In the genomic region with DNA sequence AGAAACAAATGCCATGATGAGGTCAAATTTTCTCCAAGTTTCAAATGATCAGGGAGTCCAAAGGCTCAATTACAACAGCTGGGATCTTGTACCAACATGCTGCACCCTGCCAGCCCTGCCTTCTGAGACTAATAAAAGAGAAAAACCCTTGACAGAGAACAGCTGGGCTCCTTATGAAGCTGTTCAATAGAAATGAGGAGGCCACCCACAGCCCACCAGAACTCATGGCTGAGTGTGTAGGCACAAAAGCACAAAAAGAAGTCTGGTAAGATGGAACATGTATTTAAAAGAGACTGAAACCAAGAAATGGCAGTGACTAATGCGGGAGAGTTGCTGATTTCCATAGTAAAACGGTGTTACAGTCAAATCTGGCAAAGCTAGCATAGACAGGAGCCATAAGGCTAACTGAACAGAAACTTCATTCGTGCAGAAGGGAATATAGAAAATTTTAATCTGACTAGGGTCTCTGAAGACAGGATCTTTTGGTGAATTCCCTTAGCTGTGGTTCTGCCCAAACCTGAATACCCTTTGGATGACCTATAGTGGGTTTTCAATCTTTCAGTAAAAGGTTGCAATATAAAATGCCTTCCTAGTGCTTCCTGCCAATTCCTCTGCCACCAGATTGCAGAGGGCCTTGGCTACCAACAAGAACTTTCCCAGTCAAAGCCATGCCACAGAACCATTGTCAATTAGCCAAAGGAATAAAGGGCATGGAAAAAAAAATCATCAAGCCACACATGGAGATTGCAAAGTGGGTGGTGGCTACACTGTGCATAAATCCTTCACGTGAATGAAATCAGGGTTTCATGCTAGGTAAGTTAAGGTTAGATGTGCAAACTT, we compare ENCODE assay signal across 8 mouse cellular contexts.
DNase-seq lines count a peak whose midpoint lies in the region; ATAC-seq and TF ChIP-seq lines count a peak whose summit lies in the region.

No protein-coding gene starts in this region.

- no peaks in the 10 kb centered on the region for H3K36me3 ChIP-seq in embryonic facial prominence, embryonic 13.5 days
- H3K36me3 ChIP-seq in lung, postnatal 0 days (ENCODE audit: insufficient read depth, low read length): no peaks in the 10 kb centered on the region

- no peak overlapping the region for H3K9ac ChIP-seq in embryonic facial prominence, embryonic 13.5 days
- no peak overlapping the region for H3K9ac ChIP-seq in lung, postnatal 0 days (replicated peaks; ENCODE audit: low read depth)

- TF ChIP-seq EP300 in lung, postnatal 0 days (IDR thresholded peaks at IDR 0.05): peak; percentile 37; the same call in 1 of the 2 replicates

- peak overlapping the region; percentile 19 for H3K4me2 ChIP-seq in embryonic facial prominence, embryonic 13.5 days
- peak overlapping the region; percentile 17; the same call in 1 of the 2 replicates for H3K4me2 ChIP-seq in lung, postnatal 0 days (replicated peaks; ENCODE audit: low read depth, low read length)

- peak; percentile 29 for DNase-seq in layer of hippocampus, adult 11-12 months (ENCODE audit: low spot score)
- no peak for DNase-seq in layer of hippocampus, postnatal 25 days (ENCODE audit: extremely low spot score in 1 of 2, low spot score in 1 of 2)
- DNase-seq in heart, postnatal 10 days: peak; percentile 22 to 47
- peak; percentile 51 to 56 for DNase-seq in kidney, postnatal 36 days
- peak; percentile 62 for DNase-seq in lung, postnatal 0 days (ENCODE audit: low spot score)
- peak; percentile 24 for DNase-seq in urinary bladder, adult 2 months (ENCODE audit: low spot score)
- DNase-seq in thymus, postnatal 10 days (ENCODE audit: low spot score in 2 of 2): no peak

- H3K4me1 ChIP-seq in embryonic facial prominence, embryonic 13.5 days: peaks cover 45% of the 10 kb centered on the region
- no peaks in the 10 kb centered on the region for H3K4me1 ChIP-seq in lung, postnatal 0 days (ENCODE audit: insufficient read depth, low read depth, low read length)

- peak overlapping the region; percentile 57; the same call in 1 of the 2 replicates for H3K27ac ChIP-seq in embryonic facial prominence, embryonic 13.5 days
- no peak overlapping the region; the same call in 1 of the 2 replicates for H3K27ac ChIP-seq in lung, postnatal 0 days (ENCODE audit: low read length)

- H3K9me3 ChIP-seq in embryonic facial prominence, embryonic 13.5 days: no peaks in the 10 kb centered on the region
- no peaks in the 10 kb centered on the region for H3K9me3 ChIP-seq in lung, postnatal 0 days (ENCODE audit: low read length)

- H3K4me3 ChIP-seq in embryonic facial prominence, embryonic 13.5 days: no peak overlapping the region
- no peak overlapping the region for H3K4me3 ChIP-seq in lung, postnatal 0 days (ENCODE audit: low read depth, low read length)

- WGBS in embryonic facial prominence, embryonic 13.5 days: 33% methylated on average over 4 of the region's 4 CpGs
- 55% methylated on average over 4 of the region's 4 CpGs for WGBS in lung, postnatal 0 days

- TF ChIP-seq CTCF in lung, postnatal 0 days (IDR thresholded peaks at IDR 0.05): no peak

- intact Hi-C loops in heart, postnatal 10 days (cut with DNase I): no loop called here

- H3K27me3 ChIP-seq in embryonic facial prominence, embryonic 13.5 days: no peaks in the 10 kb centered on the region
- no peaks in the 10 kb centered on the region for H3K27me3 ChIP-seq in lung, postnatal 0 days (replicated peaks; ENCODE audit: insufficient read depth, low read length)

- no peak for ATAC-seq in embryonic facial prominence, embryonic 13.5 days (ENCODE audit: insufficient number of reproducible peaks, insufficient read depth, low FRiP score, low TSS enrichment, low read depth)
- peak; percentile 80 for ATAC-seq in lung, postnatal 0 days

Comparison
In these comparisons a context has a peak if more than half of its experiments do, and no peak if none do; other contexts are left out.
1. DNase-seq: peak in layer of hippocampus, adult 11-12 months (single experiment), heart, postnatal 10 days (2 of 2), kidney, postnatal 36 days (2 of 2), lung, postnatal 0 days (single experiment) and urinary bladder, adult 2 months (single experiment); none in layer of hippocampus, postnatal 25 days (0 of 2) and thymus, postnatal 10 days (0 of 2).